ENCODE assay signal across 20 mouse cellular contexts in genomic region chr10:126815730-126816129, GRCm38 (mm10).
DNase-seq lines count a peak whose midpoint lies in the region; TF ChIP-seq lines count a peak whose summit lies in the region.
"Had no signal": no experiment of that assay in that cellular context is flagged by ENCODE, and none has a peak within 500 bp of the region (broad histone marks: within the 10 kb centered on the region; RNA-seq: fewer than 3 reads in every experiment).

No protein-coding gene starts in this region.

- no peak for TF ChIP-seq CTCF in left cerebral cortex, adult 2 months (IDR thresholded peaks at IDR 0.05)
- TF ChIP-seq CTCF in layer of hippocampus, adult 2 months (conservative IDR thresholded peaks at IDR 0.05) = no peak

- DNase-seq in left cerebral cortex, adult 2 months (ENCODE audit: extremely low spot score in 1 of 2, low spot score in 2 of 2) = peak; percentile 34 to 66
- no peak for DNase-seq in left cerebral cortex, postnatal 4 days
- DNase-seq in layer of hippocampus, adult 2 months (ENCODE audit: low spot score in 2 of 2) = peak; percentile 55 to 72
- peak; percentile 53 to 72 for DNase-seq in left cerebral cortex, postnatal 14 days (ENCODE audit: low spot score in 2 of 2)
- peak; percentile 66 to 69 for DNase-seq in right cerebral cortex, postnatal 36 days (ENCODE audit: low spot score in 2 of 2)
- DNase-seq in hindbrain, embryonic 10.5 days (ENCODE audit: low spot score) = no peak
- DNase-seq in adrenal gland, postnatal 4 days (ENCODE audit: low spot score in 2 of 2) = no peak
- no peak for DNase-seq in heart, embryonic 10.5 days (ENCODE audit: low spot score)
- DNase-seq: adrenal gland, adult 2 months; cerebellum, adult 9-11 months; gastrocnemius, postnatal 10 days; kidney, adult 11 months; kidney, postnatal 25 days; lung, adult 18-20 months; lung, postnatal 4 days; midbrain, embryonic 14.5 days had no signal

- H3K27ac ChIP-seq in left cerebral cortex, adult 2 months = peak overlapping the region; percentile 56
- peak overlapping the region; percentile 57 for H3K27ac ChIP-seq in layer of hippocampus, adult 2 months
- no peak overlapping the region for H3K27ac ChIP-seq in hindbrain, embryonic 10.5 days
- no peak overlapping the region for H3K27ac ChIP-seq in heart, embryonic 10.5 days
- H3K27ac ChIP-seq: forebrain, embryonic 15.5 days; hindbrain, embryonic 15.5 days; limb, embryonic 15.5 days; stomach, embryonic 15.5 days had no signal

- H3K4me3 ChIP-seq in left cerebral cortex, adult 2 months = no peak overlapping the region
- no peak overlapping the region for H3K4me3 ChIP-seq in layer of hippocampus, adult 2 months
- no peak overlapping the region for H3K4me3 ChIP-seq in hindbrain, embryonic 10.5 days
- H3K4me3 ChIP-seq in heart, embryonic 10.5 days = no peak overlapping the region
- H3K4me3 ChIP-seq: forebrain, embryonic 15.5 days; hindbrain, embryonic 15.5 days; limb, embryonic 15.5 days; stomach, embryonic 15.5 days had no signal

- WGBS in hindbrain, embryonic 10.5 days = 88% methylated on average over 5 of the region's 5 CpGs
- 74% methylated on average over 5 of the region's 5 CpGs for WGBS in heart, embryonic 10.5 days

- H3K27me3 ChIP-seq in hindbrain, embryonic 10.5 days (ENCODE audit: insufficient read depth, poor library complexity, severe bottlenecking) = no peaks in the 10 kb centered on the region
- no peaks in the 10 kb centered on the region for H3K27me3 ChIP-seq in heart, embryonic 10.5 days (ENCODE audit: insufficient read depth, poor library complexity, severe bottlenecking)
- H3K27me3 ChIP-seq: forebrain, embryonic 15.5 days; hindbrain, embryonic 15.5 days; limb, embryonic 15.5 days; stomach, embryonic 15.5 days had no signal

- intact Hi-C loops in left cerebral cortex, adult 2 months (cut with DNase I) = loop anchor here (1.0 kb wide), 1 partner anchor 29 kb away; no protein-coding TSS in a partner anchor
- intact Hi-C loops in left cerebral cortex, postnatal 4 days (cut with DNase I) = no loop called here
- intact Hi-C loops in left cerebral cortex, postnatal 14 days (cut with DNase I) = no loop called here

- no peaks in the 10 kb centered on the region for H3K36me3 ChIP-seq in hindbrain, embryonic 10.5 days
- no peaks in the 10 kb centered on the region for H3K36me3 ChIP-seq in heart, embryonic 10.5 days
- H3K36me3 ChIP-seq: forebrain, embryonic 15.5 days; hindbrain, embryonic 15.5 days; limb, embryonic 15.5 days; stomach, embryonic 15.5 days had no signal

- H3K4me1 ChIP-seq in hindbrain, embryonic 10.5 days (replicated peaks) = no peaks in the 10 kb centered on the region
- no peaks in the 10 kb centered on the region for H3K4me1 ChIP-seq in heart, embryonic 10.5 days
- H3K4me1 ChIP-seq: stomach, embryonic 15.5 days had no signal

- no peaks in the 10 kb centered on the region for H3K9me3 ChIP-seq in hindbrain, embryonic 10.5 days
- H3K9me3 ChIP-seq in heart, embryonic 10.5 days = no peaks in the 10 kb centered on the region
- H3K9me3 ChIP-seq: forebrain, embryonic 15.5 days; hindbrain, embryonic 15.5 days; limb, embryonic 15.5 days; stomach, embryonic 15.5 days had no signal

Comparison
In these comparisons a context has a peak if more than half of its experiments do, and no peak if none do; other contexts are left out.
1. DNase-seq: peak in left cerebral cortex, adult 2 months (2 of 2), layer of hippocampus, adult 2 months (2 of 2), left cerebral cortex, postnatal 14 days (2 of 2) and right cerebral cortex, postnatal 36 days (2 of 2); none in left cerebral cortex, postnatal 4 days (single experiment), hindbrain, embryonic 10.5 days (single experiment), adrenal gland, postnatal 4 days (0 of 2) and heart, embryonic 10.5 days (single experiment).
2. H3K27ac ChIP-seq: peak in left cerebral cortex, adult 2 months (single experiment) and layer of hippocampus, adult 2 months (single experiment); none in hindbrain, embryonic 10.5 days (single experiment) and heart, embryonic 10.5 days (single experiment).